Mouse (Mus musculus): ENCODE results near the gene Cuedc1. TPM values are rescaled to one million over a fixed set of nuclear protein-coding genes. Genes with fewer than 3 reads are reported as not detected.

Gene Cuedc1
- polyA plus RNA-seq, 1 experiment = 15.5 TPM

DNA sequence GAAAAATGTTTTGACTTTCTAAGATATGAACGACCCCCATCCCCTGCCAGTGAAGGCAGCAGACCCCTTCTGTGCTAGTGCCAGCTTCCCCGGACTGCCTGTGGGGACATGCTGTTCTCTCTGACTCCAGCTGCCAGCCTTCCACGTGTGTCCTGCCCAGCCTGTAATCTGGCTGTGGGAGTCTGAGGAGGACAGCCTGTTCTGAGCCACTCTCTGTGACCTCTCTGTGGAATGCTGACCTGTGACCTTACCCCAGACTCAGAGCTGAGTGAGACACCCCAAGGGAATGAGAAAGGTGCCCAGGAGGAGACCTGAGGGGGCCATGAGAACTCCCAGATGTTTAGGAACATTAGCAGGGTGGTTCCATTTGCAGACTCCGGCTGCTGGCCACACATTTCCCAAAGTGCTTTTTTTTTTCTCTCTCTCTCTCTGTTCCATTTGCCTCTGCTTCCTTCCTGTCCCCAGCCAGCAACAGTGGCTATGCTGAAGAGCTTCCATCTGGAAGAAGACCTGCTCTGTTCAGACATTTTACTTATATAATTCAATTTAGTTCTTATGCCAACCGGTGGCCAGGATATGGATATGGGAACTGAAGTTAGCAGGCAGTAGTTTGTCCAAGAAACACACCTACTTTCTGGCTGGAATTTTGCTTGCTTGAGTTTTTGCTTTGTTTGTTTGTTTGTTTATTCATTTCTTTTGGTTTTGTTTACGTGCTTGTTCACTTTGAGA, 15.8 kb downstream of the Cuedc1 start:
- no peak for TF ChIP-seq CTCF (IDR thresholded peaks at IDR 0.05; ENCODE audit: borderline replicate concordance, control insufficient read depth, extremely low read depth, insufficient read depth, low read length, poor library complexity)
- no peak for TF ChIP-seq POLR2A (IDR thresholded peaks at IDR 0.05; ENCODE audit: control insufficient read depth, extremely low read depth, insufficient read depth, low read length, poor library complexity)
- Histone ChIP-seq H3K36me3 (ENCODE audit: control insufficient read depth, insufficient read depth, low read length) (no peaks in the 10 kb centered on the region), H3K4me3 (ENCODE audit: control insufficient read depth, insufficient read depth, low read length) (no peak overlapping the region), H3K27ac (ENCODE audit: control insufficient read depth, insufficient read depth, low read length) (no peak overlapping the region), H3K27me3 (ENCODE audit: control insufficient read depth, insufficient read depth, low read length) (no peaks in the 10 kb centered on the region), H3K4me1 (replicated peaks; ENCODE audit: control insufficient read depth, insufficient read depth, low read length) (peaks cover 13% of the 10 kb centered on the region)
- WGBS = 83% methylated on average over 6 of the region's 6 CpGs
- DNase-seq = no peak

DNA sequence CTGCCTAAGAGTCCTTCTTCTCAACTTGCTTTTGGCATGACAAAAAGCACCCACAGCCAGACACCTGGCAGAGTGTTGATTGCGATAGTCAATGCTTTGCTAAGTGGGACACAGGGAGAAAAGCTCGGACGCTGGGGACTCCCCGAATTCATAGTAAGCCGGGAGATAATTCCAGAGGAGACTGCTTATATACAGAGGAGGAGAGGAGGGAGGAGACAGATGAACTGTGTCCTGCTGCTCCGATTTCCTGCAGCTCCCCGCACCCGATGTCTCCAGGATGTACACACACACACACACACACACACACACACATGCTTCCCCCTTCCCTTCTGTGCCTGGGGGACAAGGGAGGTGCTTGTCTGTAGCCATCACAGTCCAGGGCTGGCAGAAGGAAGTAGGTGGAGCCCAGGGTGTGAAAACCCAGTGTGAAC, 17.0 kb downstream of the Cuedc1 start:
- 14% methylated on average over 8 of the region's 8 CpGs for WGBS
- Histone ChIP-seq H3K4me3 (ENCODE audit: control insufficient read depth, insufficient read depth, low read length) (no peak overlapping the region), H3K4me1 (replicated peaks; ENCODE audit: control insufficient read depth, insufficient read depth, low read length) (peaks cover 21% of the 10 kb centered on the region), H3K27me3 (ENCODE audit: control insufficient read depth, insufficient read depth, low read length) (no peaks in the 10 kb centered on the region), H3K27ac (ENCODE audit: control insufficient read depth, insufficient read depth, low read length) (no peak overlapping the region), H3K36me3 (ENCODE audit: control insufficient read depth, insufficient read depth, low read length) (no peaks in the 10 kb centered on the region)
- TF ChIP-seq CTCF (IDR thresholded peaks at IDR 0.05; ENCODE audit: borderline replicate concordance, control insufficient read depth, extremely low read depth, insufficient read depth, low read length, poor library complexity) (no peak), POLR2A (IDR thresholded peaks at IDR 0.05; ENCODE audit: control insufficient read depth, extremely low read depth, insufficient read depth, low read length, poor library complexity) (no peak)
- peak; percentile 29 for DNase-seq

DNA sequence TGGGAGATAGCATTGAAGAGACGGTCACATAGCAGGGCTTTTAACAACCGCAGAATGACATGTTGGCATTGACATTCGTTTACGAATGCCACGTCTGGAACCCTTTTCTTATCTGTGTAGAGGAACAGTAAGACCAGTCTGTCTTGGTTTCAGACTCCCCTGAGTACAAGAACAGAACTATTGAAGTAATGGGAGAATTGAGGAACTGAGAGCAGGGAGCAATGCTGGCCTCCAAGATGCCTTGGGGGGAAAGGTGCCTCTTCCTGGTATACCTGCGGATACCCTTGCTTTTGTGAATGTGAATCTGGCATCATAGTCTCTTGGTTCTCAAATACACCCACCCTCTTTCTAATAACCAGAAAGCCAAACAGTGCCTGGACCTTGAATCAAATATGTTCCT, 18.7 kb downstream of the Cuedc1 start:
- DNase-seq = no peak
- 80% methylated on average over 6 of the region's 6 CpGs for WGBS
- TF ChIP-seq POLR2A (IDR thresholded peaks at IDR 0.05; ENCODE audit: control insufficient read depth, extremely low read depth, insufficient read depth, low read length, poor library complexity) (no peak), CTCF (IDR thresholded peaks at IDR 0.05; ENCODE audit: borderline replicate concordance, control insufficient read depth, extremely low read depth, insufficient read depth, low read length, poor library complexity) (no peak)
- Histone ChIP-seq H3K27me3 (ENCODE audit: control insufficient read depth, insufficient read depth, low read length) (no peaks in the 10 kb centered on the region), H3K4me3 (ENCODE audit: control insufficient read depth, insufficient read depth, low read length) (no peak overlapping the region), H3K36me3 (ENCODE audit: control insufficient read depth, insufficient read depth, low read length) (no peaks in the 10 kb centered on the region), H3K27ac (ENCODE audit: control insufficient read depth, insufficient read depth, low read length) (no peak overlapping the region), H3K4me1 (replicated peaks; ENCODE audit: control insufficient read depth, insufficient read depth, low read length) (peaks cover 20% of the 10 kb centered on the region)

DNA sequence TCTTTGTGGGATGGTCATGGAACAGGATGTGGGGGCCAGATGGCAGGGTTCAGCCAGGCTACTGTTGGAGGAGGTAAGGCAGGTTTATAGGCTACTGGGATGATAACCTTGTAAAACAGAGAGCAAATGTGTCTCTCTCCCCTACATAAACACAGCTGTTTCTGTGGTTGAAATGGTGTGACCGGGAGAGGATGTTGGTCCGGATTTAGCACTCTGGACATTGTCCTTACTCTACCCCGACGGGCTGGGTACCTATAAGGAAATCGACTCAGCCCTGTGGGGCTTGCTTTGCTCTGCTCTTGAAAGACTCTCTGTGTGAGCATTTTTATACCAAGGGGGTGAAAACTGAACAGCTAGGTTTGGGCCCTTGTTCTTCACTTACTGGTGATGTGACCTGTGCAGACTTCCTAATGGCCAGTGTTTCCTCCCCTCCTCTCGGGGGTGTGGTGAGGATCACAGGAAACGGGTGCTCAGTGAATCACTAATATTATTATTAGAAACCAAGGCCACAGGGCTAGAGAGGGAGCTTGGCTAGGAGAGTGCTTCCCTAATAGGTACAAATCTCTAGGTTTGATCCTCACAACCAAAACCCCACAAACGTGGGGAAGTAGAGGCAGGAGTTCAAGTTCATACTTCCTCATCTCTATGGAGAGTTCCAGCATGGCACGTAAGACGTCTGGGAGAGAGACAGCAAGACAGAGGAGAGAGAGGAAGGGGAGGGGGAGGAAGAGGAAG, 19.7 kb downstream of the Cuedc1 start:
- 70% methylated on average over 10 of the region's 10 CpGs for WGBS
- H3K4me1 ChIP-seq (replicated peaks; ENCODE audit: control insufficient read depth, insufficient read depth, low read length) = peaks cover 28% of the 10 kb centered on the region
- no peaks in the 10 kb centered on the region for H3K36me3 ChIP-seq (ENCODE audit: control insufficient read depth, insufficient read depth, low read length)
- no peak overlapping the region for H3K27ac ChIP-seq (ENCODE audit: control insufficient read depth, insufficient read depth, low read length)
- no peak for DNase-seq
- TF ChIP-seq CTCF (IDR thresholded peaks at IDR 0.05; ENCODE audit: borderline replicate concordance, control insufficient read depth, extremely low read depth, insufficient read depth, low read length, poor library complexity) (no peak), POLR2A (IDR thresholded peaks at IDR 0.05; ENCODE audit: control insufficient read depth, extremely low read depth, insufficient read depth, low read length, poor library complexity) (no peak)
- H3K4me3 ChIP-seq (ENCODE audit: control insufficient read depth, insufficient read depth, low read length) = no peak overlapping the region
- no peaks in the 10 kb centered on the region for H3K27me3 ChIP-seq (ENCODE audit: control insufficient read depth, insufficient read depth, low read length)

DNA sequence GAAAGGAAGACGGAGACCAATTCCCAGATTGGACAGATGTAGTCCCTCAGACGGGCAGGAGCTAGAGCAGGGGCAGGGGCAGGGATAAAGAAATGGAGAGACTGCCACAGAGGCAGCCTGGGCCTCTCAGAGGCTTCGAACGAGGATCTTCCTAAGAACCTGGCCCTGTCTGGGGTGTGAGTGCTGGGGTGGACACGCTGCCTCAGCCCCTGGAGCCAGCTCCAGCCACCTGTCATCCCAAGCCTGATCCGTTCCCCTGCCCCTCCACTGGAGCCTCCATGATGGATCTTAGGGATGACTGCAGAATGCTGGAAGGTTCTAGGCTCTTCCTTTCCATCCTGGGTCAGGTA, 20.2 kb downstream of the Cuedc1 start:
- no peak overlapping the region for H3K27ac ChIP-seq (ENCODE audit: control insufficient read depth, insufficient read depth, low read length)
- no peak for TF ChIP-seq POLR2A (IDR thresholded peaks at IDR 0.05; ENCODE audit: control insufficient read depth, extremely low read depth, insufficient read depth, low read length, poor library complexity)
- TF ChIP-seq CTCF (IDR thresholded peaks at IDR 0.05; ENCODE audit: borderline replicate concordance, control insufficient read depth, extremely low read depth, insufficient read depth, low read length, poor library complexity) = no peak
- 89% methylated on average over 6 of the region's 6 CpGs for WGBS

DNA sequence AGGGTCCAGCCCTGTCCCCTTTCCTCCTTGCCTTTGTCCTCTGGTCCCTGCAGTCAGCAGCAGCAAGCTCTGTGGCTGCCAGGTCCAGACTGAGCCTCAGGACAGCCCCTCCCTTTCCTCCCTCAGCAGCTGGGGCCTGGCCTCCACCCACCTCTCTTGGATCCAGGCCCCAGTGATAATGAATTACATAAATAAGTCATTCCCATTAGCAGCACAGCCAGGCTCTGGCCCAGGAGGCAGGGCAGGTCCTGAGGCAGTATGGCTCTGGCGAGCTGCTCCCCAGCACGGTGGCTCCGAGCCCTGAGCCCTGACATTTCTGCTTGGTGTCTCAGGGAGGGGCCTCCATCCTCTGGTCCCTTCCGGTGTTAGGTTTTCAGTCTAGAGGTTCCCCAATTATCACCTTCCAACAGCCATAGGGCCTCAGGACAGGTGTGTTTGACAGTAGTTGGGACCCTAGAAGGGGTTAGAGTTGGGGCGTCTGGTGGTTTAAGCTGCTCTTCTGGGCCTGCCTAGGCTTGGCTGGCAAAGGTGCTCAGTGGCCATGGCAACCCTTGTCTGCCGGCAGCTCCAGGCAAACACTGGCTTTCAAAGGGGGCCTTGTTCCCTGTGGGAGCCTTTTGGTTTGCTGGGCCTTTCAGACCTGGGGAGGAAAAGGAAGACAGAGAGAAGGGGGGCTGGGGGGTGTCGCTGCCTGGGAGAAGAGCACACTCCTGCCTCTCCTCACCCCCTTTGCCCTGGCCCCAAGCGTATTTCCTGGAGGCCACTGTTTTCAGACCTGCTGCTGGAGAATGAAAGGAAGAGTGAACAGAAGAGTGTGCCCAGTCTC, 21.2 kb downstream of the Cuedc1 start:
- Histone ChIP-seq H3K27me3 (ENCODE audit: control insufficient read depth, insufficient read depth, low read length) (no peaks in the 10 kb centered on the region), H3K27ac (ENCODE audit: control insufficient read depth, insufficient read depth, low read length) (no peak overlapping the region), H3K4me3 (ENCODE audit: control insufficient read depth, insufficient read depth, low read length) (no peak overlapping the region), H3K36me3 (ENCODE audit: control insufficient read depth, insufficient read depth, low read length) (no peaks in the 10 kb centered on the region), H3K4me1 (replicated peaks; ENCODE audit: control insufficient read depth, insufficient read depth, low read length) (peaks cover 32% of the 10 kb centered on the region)
- no peak for TF ChIP-seq CTCF (IDR thresholded peaks at IDR 0.05; ENCODE audit: borderline replicate concordance, control insufficient read depth, extremely low read depth, insufficient read depth, low read length, poor library complexity)
- no peak for TF ChIP-seq POLR2A (IDR thresholded peaks at IDR 0.05; ENCODE audit: control insufficient read depth, extremely low read depth, insufficient read depth, low read length, poor library complexity)
- 50% methylated on average over 8 of the region's 8 CpGs for WGBS
- no peak for DNase-seq

More for the DNA sequence above, 20.2 kb downstream of the Cuedc1 start:
- no peak for DNase-seq
- Histone ChIP-seq H3K4me3 (ENCODE audit: control insufficient read depth, insufficient read depth, low read length) (no peak overlapping the region), H3K36me3 (ENCODE audit: control insufficient read depth, insufficient read depth, low read length) (no peaks in the 10 kb centered on the region), H3K4me1 (replicated peaks; ENCODE audit: control insufficient read depth, insufficient read depth, low read length) (peaks cover 31% of the 10 kb centered on the region), H3K27me3 (ENCODE audit: control insufficient read depth, insufficient read depth, low read length) (no peaks in the 10 kb centered on the region)

All from thymus, adult 2 months (tissue).